Mouse (Mus musculus): ENCODE measurements around the gene Hepacam.

GRCm38 (mm10) chr9:37359331-37360220 lies 7.6 kb upstream of the Hepacam start:
- no peak for TF ChIP-seq POLR2A (IDR thresholded peaks at IDR 0.05; ENCODE audit: low read depth, low read length)
- no peak for TF ChIP-seq CTCF (IDR thresholded peaks at IDR 0.05; ENCODE audit: extremely low read depth, insufficient read depth, insufficient read length, insufficient replicate concordance)

All from spleen, adult 2 months (tissue).